Mouse (Mus musculus): ENCODE measurements around the gene Slc8a1.

Slc8a1 gene

GRCm38 (mm10) chr17:81419802-81420459 lies 318.2 kb downstream of the Slc8a1 start:
- CTCF ChIA-PET, result no interaction called here

GRCm38 (mm10) chr17:81416361-81417114 lies 321.6 kb downstream of the Slc8a1 start:
- CTCF ChIA-PET, result no interaction called here

GRCm38 (mm10) chr17:81412736-81413135 lies 325.4 kb downstream of the Slc8a1 start:
- CTCF ChIA-PET, result no interaction called here

- CTCF ChIA-PET, result no interaction called here
Observed at GRCm38 (mm10) chr17:81404225-81404624, 334.0 kb downstream of the Slc8a1 start.

GRCm38 (mm10) chr17:81403121-81403520 lies 335.1 kb downstream of the Slc8a1 start:
- CTCF ChIA-PET, result no interaction called here

GRCm38 (mm10) chr17:81402636-81403035 lies 335.5 kb downstream of the Slc8a1 start:
- CTCF ChIA-PET, result no interaction called here

- CTCF ChIA-PET, result interaction anchor here (0.6 kb wide), 1 partner anchor 408 kb away, joined by 5 read pairs; no protein-coding TSS in a partner anchor
Observed at GRCm38 (mm10) chr17:81400377-81400776, 337.8 kb downstream of the Slc8a1 start.

- CTCF ChIA-PET, result no interaction called here
Observed at GRCm38 (mm10) chr17:81397434-81397833, 340.7 kb downstream of the Slc8a1 start.

- CTCF ChIA-PET, result no interaction called here
Observed at GRCm38 (mm10) chr17:81394124-81394523, 344.1 kb downstream of the Slc8a1 start.

- CTCF ChIA-PET, result no interaction called here
Observed at GRCm38 (mm10) chr17:81393040-81393439, 345.1 kb downstream of the Slc8a1 start.

- CTCF ChIA-PET, result no interaction called here
Observed at GRCm38 (mm10) chr17:81391478-81391877, 346.7 kb downstream of the Slc8a1 start.

GRCm38 (mm10) chr17:81390790-81391189 lies 347.4 kb downstream of the Slc8a1 start:
- CTCF ChIA-PET, result no interaction called here

GRCm38 (mm10) chr17:81386118-81386517 lies 352.1 kb downstream of the Slc8a1 start:
- CTCF ChIA-PET, result no interaction called here

- CTCF ChIA-PET, result no interaction called here
Observed at GRCm38 (mm10) chr17:81385476-81385875, 352.7 kb downstream of the Slc8a1 start.

- CTCF ChIA-PET, result no interaction called here
Observed at GRCm38 (mm10) chr17:81383461-81383860, 354.7 kb downstream of the Slc8a1 start.

- CTCF ChIA-PET, result no interaction called here
Observed at GRCm38 (mm10) chr17:81378436-81378835, 359.7 kb downstream of the Slc8a1 start.

- CTCF ChIA-PET, result no interaction called here
Observed at GRCm38 (mm10) chr17:81377757-81378299, 360.3 kb downstream of the Slc8a1 start.

- CTCF ChIA-PET, result no interaction called here
Observed at GRCm38 (mm10) chr17:81377195-81377594, 361.0 kb downstream of the Slc8a1 start.

- CTCF ChIA-PET, result no interaction called here
Observed at GRCm38 (mm10) chr17:81375901-81376300, 362.3 kb downstream of the Slc8a1 start.

- CTCF ChIA-PET, result no interaction called here
Observed at GRCm38 (mm10) chr17:81369036-81369435, 369.1 kb downstream of the Slc8a1 start.

- CTCF ChIA-PET, result no interaction called here
Observed at GRCm38 (mm10) chr17:81368503-81368902, 369.7 kb downstream of the Slc8a1 start.

- CTCF ChIA-PET, result no interaction called here
Observed at GRCm38 (mm10) chr17:81363368-81363767, 374.8 kb downstream of the Slc8a1 start.

GRCm38 (mm10) chr17:81360571-81360970 lies 377.6 kb downstream of the Slc8a1 start:
- CTCF ChIA-PET, result no interaction called here

Data from spleen, embryonic (tissue).